Mouse (Mus musculus) Patski (cell line): ENCODE measurements around the gene Srrd. TPM values are rescaled to one million over a fixed set of nuclear protein-coding genes. Genes with fewer than 3 reads are reported as not detected.

ENCODE experiments used
- ATAC-seq: fragments of 100-300 bp; one replicate; pipeline ENCODE4 v1.8.0; 2021
- CTCF ChIA-PET: fragments of 350-600 bp; sonication (Branson Sonifier 250); formaldehyde crosslinking; loops from one replicate; lab custom pipeline; 2022; ENCODE audit warnings: inconsistent platforms; lab: Charles Lee
- POLR2A ChIA-PET: fragments of 350-600 bp; sonication (Branson Sonifier 250); formaldehyde crosslinking; loops from one replicate; lab custom pipeline; 2022; ENCODE audit warnings: antibody characterized with exemption, inconsistent platforms; lab: Charles Lee
- DNase-seq: peaks from one replicate; pipeline ENCODE4 v3.0.0-alpha.2; 2011; ENCODE audit warnings: low read depth, low spot score
- H3K27me3 ChIP-seq: fragments of 371-371 bp; one replicate; pipeline ENCODE4 v1.5.1; 2021
- CTCF ChIP-seq: fragments of 100-300 bp; IDR thresholded peaks from one replicate; pipeline ENCODE4 v1.5.1; 2021
- in situ Hi-C: fragments of 300-500 bp; cut with MboI; formaldehyde crosslinking; loops from 3 replicates; pipeline ENCODE4 v1.11.1; 2018; ENCODE audit warnings: low pct_unique_long_range_greater_than_20kb, mixed read lengths
- polyA plus RNA-seq: library from polyadenylated mRNA; unstranded; gene quantifications from one replicate; pipeline ENCODE4 v1.2.3, GENCODE M21; 2021

The Srrd gene
- polyA plus RNA-seq, 1 experiment from 2014 or later, result 23.8 TPM

- CTCF ChIA-PET, result no interaction called here
- peak; percentile 58 for ATAC-seq
- POLR2A ChIA-PET, result interaction anchor here (1.3 to 1.5 kb wide), 2 partner anchors 12 to 14 kb away, joined by 3 to 6 read pairs; no protein-coding TSS in a partner anchor
- in situ Hi-C loops, result loop anchor here (25.0 kb wide), 1 partner anchor 1595 kb away; no protein-coding TSS in a partner anchor
- no peak for DNase-seq
- no peak for TF ChIP-seq CTCF
- no peaks in the 10 kb centered on the region for H3K27me3 ChIP-seq
Observed at GRCm38 (mm10) chr5:112291866-112292265, 51.0 kb downstream of the Srrd start.

GRCm38 (mm10) chr5:112290536-112290880 lies 52.3 kb downstream of the Srrd start:
- in situ Hi-C loops, result loop anchor here (25.0 kb wide), 1 partner anchor 1597 kb away; no protein-coding TSS in a partner anchor
- DNase-seq (no peak), ATAC-seq (no peak)
- ChIA-PET POLR2A (interaction anchor here (1.3 kb wide), 1 partner anchor 11 kb away, joined by 3 read pairs; no protein-coding TSS in a partner anchor), CTCF (interaction anchor here (0.5 to 1.3 kb wide), 3 partner anchors 28 to 839 kb away, joined by 3 read pairs; no protein-coding TSS in a partner anchor)
- no peak for TF ChIP-seq CTCF
- H3K27me3 ChIP-seq, result no peaks in the 10 kb centered on the region

DNA sequence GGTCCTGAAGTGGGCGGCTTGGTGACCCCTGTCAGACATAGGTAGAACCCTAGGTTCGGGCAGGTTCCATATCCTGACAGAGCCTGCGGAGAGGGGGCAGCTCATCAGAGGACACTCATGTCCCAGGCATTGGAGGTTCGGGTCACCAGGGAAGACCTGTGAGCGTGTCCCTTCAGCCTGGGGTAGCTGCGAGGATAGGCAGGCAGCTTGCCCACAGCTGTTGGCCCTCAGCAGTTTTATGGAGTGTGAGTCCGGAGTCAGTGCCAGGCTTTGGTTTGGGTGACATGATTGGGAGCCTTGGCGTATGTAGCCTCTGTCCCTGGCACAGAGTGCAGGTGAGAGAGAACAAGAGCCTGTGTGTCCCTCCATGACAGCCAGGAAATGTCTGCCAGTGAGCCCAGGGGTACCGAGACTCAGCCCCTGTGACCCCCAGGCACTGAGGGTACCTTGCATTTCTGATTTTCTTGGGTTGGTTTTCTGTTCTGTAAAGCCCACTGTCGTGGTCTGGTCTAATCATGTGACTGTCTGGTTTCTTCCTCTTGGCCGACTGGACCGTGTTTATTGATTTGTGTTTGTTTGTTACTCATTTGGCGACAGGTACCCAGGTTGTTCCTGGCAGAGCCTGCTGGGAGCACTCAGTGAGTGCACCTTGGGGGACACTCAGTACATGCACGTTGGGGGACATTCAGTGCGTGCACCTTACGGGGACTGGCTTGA lies 52.9 kb downstream of the Srrd start:
- TF ChIP-seq CTCF, result no peak
- ATAC-seq (no peak), DNase-seq (no peak)
- H3K27me3 ChIP-seq, result no peaks in the 10 kb centered on the region
- ChIA-PET POLR2A (no interaction called here), CTCF (interaction anchor here (0.5 to 1.3 kb wide), 4 partner anchors 11 to 838 kb away, joined by 3 read pairs; no protein-coding TSS in a partner anchor)
- in situ Hi-C loops, result loop anchor here (25.0 kb wide), 1 partner anchor 1597 kb away; no protein-coding TSS in a partner anchor

GRCm38 (mm10) chr5:112289236-112289635 lies 53.6 kb downstream of the Srrd start:
- ChIA-PET CTCF (interaction anchor here (1.0 to 1.3 kb wide), 2 partner anchors 12 to 31 kb away, joined by 3 read pairs; no protein-coding TSS in a partner anchor), POLR2A (no interaction called here)
- DNase-seq, result no peak
- in situ Hi-C loops, result loop anchor here (25.0 kb wide), 1 partner anchor 1598 kb away; no protein-coding TSS in a partner anchor
- no peak for TF ChIP-seq CTCF
- ATAC-seq, result no peak
- no peaks in the 10 kb centered on the region for H3K27me3 ChIP-seq

DNA sequence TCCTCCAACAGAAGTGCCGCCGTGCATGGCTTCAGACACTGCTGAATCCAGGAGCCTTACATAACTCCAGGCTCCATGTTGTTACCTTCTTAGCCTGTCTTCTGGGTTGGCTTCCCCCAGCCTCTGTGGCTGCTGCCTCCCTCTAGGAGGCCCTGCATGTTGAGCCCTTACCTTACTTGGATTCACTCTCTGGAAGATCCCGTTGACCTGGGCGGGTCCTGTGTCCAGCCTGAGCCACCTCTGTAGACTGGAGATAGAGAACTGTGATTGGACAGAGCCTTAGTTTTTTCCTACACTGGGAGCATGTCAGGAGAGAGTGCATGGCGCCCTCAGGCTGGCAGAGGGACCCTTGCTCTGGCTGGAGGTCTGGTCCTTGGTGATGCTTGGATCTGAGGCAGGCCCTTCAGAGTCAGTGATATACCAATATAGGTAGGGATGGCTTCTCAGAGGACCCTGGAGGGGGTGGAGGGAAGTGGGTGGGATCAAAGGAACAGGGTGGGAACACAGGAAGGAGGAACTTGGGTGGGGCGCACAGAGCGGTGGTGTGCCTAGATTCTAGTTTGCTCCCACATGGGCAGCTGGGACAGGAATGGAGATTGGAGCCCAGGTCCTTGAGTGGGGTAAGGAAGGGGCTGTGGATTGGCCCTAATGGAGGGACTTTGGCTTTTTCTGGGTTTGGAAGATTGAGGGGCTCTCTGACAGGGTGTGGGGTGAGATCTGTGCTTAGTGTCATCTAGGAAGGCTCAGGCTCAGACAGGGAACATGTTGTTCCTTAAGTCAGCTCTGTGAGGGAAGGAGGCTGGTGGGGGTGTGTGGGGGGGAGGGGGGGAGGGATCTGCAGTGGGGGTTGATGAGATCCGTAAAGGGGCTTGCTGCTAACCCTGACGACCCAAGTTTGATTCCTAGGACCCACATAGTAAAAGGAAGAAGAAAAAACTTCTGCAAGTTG lies 54.4 kb downstream of the Srrd start:
- DNase-seq, result no peak
- ATAC-seq, result no peak
- no peaks in the 10 kb centered on the region for H3K27me3 ChIP-seq
- ChIA-PET CTCF (interaction anchor here (1.1 kb wide), 1 partner anchor 9 kb away, joined by 3 read pairs; no protein-coding TSS in a partner anchor), POLR2A (no interaction called here)
- no peak for TF ChIP-seq CTCF
- in situ Hi-C loops, result loop anchor here (25.0 kb wide), 1 partner anchor 1599 kb away; no protein-coding TSS in a partner anchor

- CTCF ChIA-PET, result interaction anchor here (1.1 kb wide), 1 partner anchor 8 kb away, joined by 3 read pairs; no protein-coding TSS in a partner anchor
- POLR2A ChIA-PET, result no interaction called here
- in situ Hi-C loops, result loop anchor here (25.0 kb wide), 1 partner anchor 1600 kb away; no protein-coding TSS in a partner anchor
- no peaks in the 10 kb centered on the region for H3K27me3 ChIP-seq
- no peak for TF ChIP-seq CTCF
- ATAC-seq (no peak), DNase-seq (no peak)
Observed at GRCm38 (mm10) chr5:112287652-112288051, 55.2 kb downstream of the Srrd start.

Other genes starting within 250 kb of the Srrd start
- not detected for gene Cryba4, start 90.5 kb downstream of the Srrd start, polyA plus RNA-seq
- not detected for gene Crybb1, start 87.2 kb downstream of the Srrd start, polyA plus RNA-seq
- 92.3 TPM for gene Tpst2, start 66.3 kb downstream of the Srrd start, polyA plus RNA-seq
- 43.2 TPM for gene Tfip11, start 16.7 kb downstream of the Srrd start, polyA plus RNA-seq
- gene Hps4, start within 50 bp of the Srrd start, polyA plus RNA-seq, result 34.1 TPM
- gene Gm6583, start 13.0 kb upstream of the Srrd start, polyA plus RNA-seq, result 0.05 TPM
- gene Asphd2, start 51.8 kb upstream of the Srrd start, polyA plus RNA-seq, result 1.8 TPM
- gene Gm6588, start 106.4 kb upstream of the Srrd start, polyA plus RNA-seq, result not detected
- 0.01 TPM for gene Sez6l, start 234.1 kb upstream of the Srrd start, polyA plus RNA-seq